Mouse (Mus musculus): Measurements from ENCODE around the gene Tfap4.

DNA sequence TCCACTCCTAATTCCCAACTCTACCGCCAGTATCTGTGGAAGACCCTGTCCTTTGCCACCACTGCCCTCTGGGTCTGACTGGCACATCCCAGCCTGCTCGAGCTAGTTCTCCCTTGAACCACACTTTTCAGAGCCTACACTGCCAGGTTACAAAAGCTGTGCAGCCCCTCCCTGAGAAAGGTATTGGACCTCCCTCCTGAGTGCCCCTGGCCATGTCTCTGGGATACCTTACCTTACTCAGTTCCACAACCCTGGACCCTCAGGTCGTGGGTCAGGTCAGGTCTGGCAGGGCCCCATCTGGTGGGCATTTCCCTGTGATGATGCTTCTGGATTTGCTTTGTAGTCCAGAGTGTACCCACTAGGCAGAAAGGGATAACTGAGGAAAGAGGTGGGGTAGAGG, 40.0 kb upstream of the Tfap4 start:
- no peak for TF ChIP-seq CTCF (IDR thresholded peaks at IDR 0.05)
- TF ChIP-seq EP300 (IDR thresholded peaks at IDR 0.05): no peak
